Mouse (Mus musculus) myocyte (in vitro differentiated cells): Measurements from ENCODE around the gene Borcs8. TPM values are rescaled to one million over a fixed set of nuclear protein-coding genes. Genes with fewer than 3 reads are reported as not detected.
A peak's percentile ranks its signal among the peaks of the same experiment; 100 is the strongest.

Experiments
- H3K27me3 ChIP-seq: one replicate; pipeline ENCODE4 v1.6.1; 2011; ENCODE audit not compliant: control insufficient read depth, insufficient read depth, insufficient read length
- H3K36me3 ChIP-seq: one replicate; pipeline ENCODE4 v1.6.1; 2011; ENCODE audit not compliant: control insufficient read depth, insufficient read depth
- H3K4me2 ChIP-seq: one replicate; pipeline ENCODE4 v1.6.1; 2011; ENCODE audit warnings: low read depth, control low read depth
- H3K4me3 ChIP-seq: one replicate; pipeline ENCODE4 v1.5.1; 2011; ENCODE audit warnings: mild to moderate bottlenecking, control low read depth, moderate library complexity
- H3K79me2 ChIP-seq: one replicate; pipeline ENCODE4 v1.6.1; 2011; ENCODE audit not compliant: control insufficient read depth, insufficient read depth
- H3ac ChIP-seq: one replicate; pipeline ENCODE4 v1.6.1; 2011; ENCODE audit not compliant: control insufficient read depth, insufficient read length
- CEBPB ChIP-seq: IDR thresholded peaks from 2 replicates; pipeline ENCODE4 v1.6.1; 2011; ENCODE audit warnings: mild to moderate bottlenecking, moderate library complexity; ENCODE audit not compliant: poor library complexity, insufficient read depth, severe bottlenecking
- E2F4 ChIP-seq: IDR thresholded peaks from one replicate; pipeline ENCODE4 v1.6.1; 2011; ENCODE audit warnings: mild to moderate bottlenecking, control low read depth, moderate library complexity; ENCODE audit not compliant: insufficient read depth
- MAX ChIP-seq: IDR thresholded peaks from one replicate; pipeline ENCODE4 v1.6.1; 2011; ENCODE audit warnings: low read depth, mild to moderate bottlenecking, control low read depth
- MYOD1 ChIP-seq, 3 experiments: IDR thresholded peaks; one replicate each; pipeline ENCODE4 v1.6.1; 2011; ENCODE audit warnings: control low read depth in 2 of 3, low read depth in 2 of 3, mild to moderate bottlenecking in 2 of 3, moderate library complexity in 1 of 3; ENCODE audit not compliant: insufficient read length in 2 of 3, control insufficient read depth in 1 of 3
- MYOG ChIP-seq, 3 experiments: IDR thresholded peaks; one replicate each; pipeline ENCODE4 v1.6.1; 2011; ENCODE audit warnings: control low read depth in 2 of 3, low read depth in 2 of 3, mild to moderate bottlenecking in 2 of 3; ENCODE audit not compliant: insufficient read length in 2 of 3, control insufficient read depth in 1 of 3, insufficient read depth in 1 of 3
- POLR2A ChIP-seq: IDR thresholded peaks from one replicate; pipeline ENCODE4 v1.6.1; 2011; ENCODE audit warnings: low read depth, mild to moderate bottlenecking, control low read depth, moderate library complexity; ENCODE audit not compliant: insufficient read length
- POLR2AphosphoS2 ChIP-seq: IDR thresholded peaks from one replicate; pipeline ENCODE4 v1.6.1; 2011; ENCODE audit warnings: low read depth, control low read depth; ENCODE audit not compliant: insufficient read length
- REST ChIP-seq: IDR thresholded peaks from one replicate; pipeline ENCODE4 v1.6.1; 2011; ENCODE audit warnings: mild to moderate bottlenecking, control low read depth, moderate library complexity; ENCODE audit not compliant: insufficient read depth, insufficient read length
- SRF ChIP-seq: IDR thresholded peaks from one replicate; pipeline ENCODE4 v1.6.1; 2011; ENCODE audit warnings: low read depth; ENCODE audit not compliant: control insufficient read depth, insufficient read length
- TCF12 ChIP-seq: IDR thresholded peaks from one replicate; pipeline ENCODE4 v1.6.1; 2011; ENCODE audit warnings: mild to moderate bottlenecking, control low read depth; ENCODE audit not compliant: poor library complexity, insufficient read depth, severe bottlenecking
- TCF3 ChIP-seq: IDR thresholded peaks from one replicate; pipeline ENCODE4 v1.6.1; 2011; ENCODE audit warnings: low read depth, control low read depth; ENCODE audit not compliant: insufficient read length
- USF1 ChIP-seq: IDR thresholded peaks from one replicate; pipeline ENCODE4 v1.6.1; 2011; ENCODE audit warnings: low read depth, mild to moderate bottlenecking, control low read depth, moderate library complexity
- polyA plus RNA-seq: library from polyadenylated mRNA; unstranded; fragments of >200 nt; fragmentation: generic; extraction: Trizol; gene quantifications from one replicate; pipeline ENCODE4 v1.2.1, GENCODE M21; 2012; ENCODE audit warnings: missing spikeins

Borcs8 gene
- polyA plus RNA-seq, 1 experiment: 53.0 TPM

- TF ChIP-seq E2F4 (no peak), TCF12 (no peak), REST (no peak), POLR2AphosphoS2 (no peak), TCF3 (no peak), MYOD1 (IDR thresholded peaks at IDR 0.05; ENCODE audit: control insufficient read depth in 1 of 3, insufficient read length in 2 of 3, low read depth in 2 of 3) (no peak), POLR2A (no peak), USF1 (no peak), CEBPB (no peak), MAX (no peak)
These were observed 8.6 kb downstream of the Borcs8 start for GRCm38 (mm10) chr8:70147678-70148607.

GRCm38 (mm10) chr8:70150158-70150557, 10.9 kb downstream of the Borcs8 start:
- TF ChIP-seq CEBPB: peak; percentile 39; the same call in 1 of the 2 replicates
- peak in 1 of 3 experiments; percentile 75 for TF ChIP-seq MYOD1 (IDR thresholded peaks at IDR 0.05; ENCODE audit: control insufficient read depth in 1 of 3, insufficient read length in 2 of 3, low read depth in 2 of 3)
- peak in 2 of 3 experiments; percentile 82 to 92 for TF ChIP-seq MYOG (IDR thresholded peaks at IDR 0.05; ENCODE audit: control insufficient read depth in 1 of 3, insufficient read depth in 1 of 3, insufficient read length in 2 of 3, low read depth in 2 of 3)
- no peak for TF ChIP-seq SRF
- no peak for TF ChIP-seq MAX
- no peak for TF ChIP-seq TCF12
- no peak for TF ChIP-seq USF1
- TF ChIP-seq POLR2AphosphoS2: peak; percentile 32
- no peak for TF ChIP-seq E2F4
- no peak for TF ChIP-seq TCF3
- peak overlapping the region; percentile 18 for H3K4me2 ChIP-seq
- no peak overlapping the region for H3ac ChIP-seq
- H3K79me2 ChIP-seq: no peaks in the 10 kb centered on the region
- H3K27me3 ChIP-seq: peaks cover 6% of the 10 kb centered on the region
- no peaks in the 10 kb centered on the region for H3K36me3 ChIP-seq
- H3K4me3 ChIP-seq: no peak overlapping the region

More at GRCm38 (mm10) chr8:70147678-70148607, 8.6 kb downstream of the Borcs8 start:
- Histone ChIP-seq H3ac (no peak overlapping the region), H3K4me2 (no peak overlapping the region), H3K4me3 (no peak overlapping the region), H3K79me2 (no peaks in the 10 kb centered on the region), H3K27me3 (no peaks in the 10 kb centered on the region), H3K36me3 (peaks cover 7% of the 10 kb centered on the region)

- H3K4me2 ChIP-seq: peak overlapping the region; percentile 64
- TF ChIP-seq MYOG (IDR thresholded peaks at IDR 0.05; ENCODE audit: control insufficient read depth in 1 of 3, insufficient read depth in 1 of 3, insufficient read length in 2 of 3, low read depth in 2 of 3) (peak in 1 of 3 experiments; percentile 45), USF1 (no peak), REST (no peak), E2F4 (peak; percentile 69), TCF3 (no peak)
- H3K79me2 ChIP-seq: no peaks in the 10 kb centered on the region
- peaks cover 14% of the 10 kb centered on the region for H3K27me3 ChIP-seq
- no peak overlapping the region for H3ac ChIP-seq
- no peaks in the 10 kb centered on the region for H3K36me3 ChIP-seq
- no peak overlapping the region for H3K4me3 ChIP-seq
These were observed 13.4 kb downstream of the Borcs8 start for GRCm38 (mm10) chr8:70152537-70153257.

- Histone ChIP-seq H3K4me2 (no peak overlapping the region), H3K4me3 (no peak overlapping the region), H3K79me2 (no peaks in the 10 kb centered on the region), H3ac (no peak overlapping the region), H3K36me3 (no peaks in the 10 kb centered on the region), H3K27me3 (peaks cover 26% of the 10 kb centered on the region)
- TF ChIP-seq MAX (no peak), POLR2A (no peak), TCF3 (no peak), SRF (no peak), POLR2AphosphoS2 (no peak), CEBPB (no peak), TCF12 (no peak), E2F4 (no peak), REST (no peak), USF1 (no peak), MYOD1 (IDR thresholded peaks at IDR 0.05; ENCODE audit: control insufficient read depth in 1 of 3, insufficient read length in 2 of 3, low read depth in 2 of 3) (no peak), MYOG (IDR thresholded peaks at IDR 0.05; ENCODE audit: control insufficient read depth in 1 of 3, insufficient read depth in 1 of 3, insufficient read length in 2 of 3, low read depth in 2 of 3) (no peak)
These were observed 18.0 kb downstream of the Borcs8 start for GRCm38 (mm10) chr8:70157240-70157800.
